Mouse (Mus musculus): ENCODE measurements around the gene Khdrbs2. TPM values are rescaled to one million over a fixed set of nuclear protein-coding genes. Genes with fewer than 3 reads are reported as not detected.

Khdrbs2 gene
- polyA plus RNA-seq, 1 experiment from 2014 or later = 60.3 TPM

DNA sequence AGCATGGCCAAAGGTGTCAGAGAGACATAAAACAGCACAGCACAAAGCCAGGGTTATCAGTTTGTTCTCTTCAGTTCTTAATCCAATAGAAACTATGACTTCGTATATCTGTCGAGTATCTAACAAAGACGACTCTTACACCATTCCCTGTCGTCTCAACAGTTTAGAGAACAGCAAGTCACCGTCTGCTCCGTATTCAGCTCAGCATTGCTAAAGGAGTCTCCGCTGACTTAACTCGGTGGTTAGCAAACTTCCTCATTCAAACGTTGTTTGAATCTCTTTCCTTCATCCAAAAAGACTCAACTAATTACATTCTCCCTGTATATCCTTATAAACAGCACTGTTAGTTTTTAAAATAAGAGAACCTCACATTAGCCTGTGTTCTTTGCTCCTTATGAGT, 521.3 kb downstream of the Khdrbs2 start:
- Histone ChIP-seq H3K9me3 (replicated peaks) (no peaks in the 10 kb centered on the region), H3K27me3 (replicated peaks) (no peaks in the 10 kb centered on the region), H3K9ac (replicated peaks) (no peak overlapping the region), H3K27ac (replicated peaks) (no peak overlapping the region), H3K4me3 (replicated peaks) (no peak overlapping the region), H3K36me3 (no peaks in the 10 kb centered on the region), H3K4me1 (no peaks in the 10 kb centered on the region), H3K4me2 (no peak overlapping the region)
- 87% methylated on average over 9 of the region's 9 CpGs for WGBS
- no peak for ATAC-seq (ENCODE audit: low FRiP score)

DNA sequence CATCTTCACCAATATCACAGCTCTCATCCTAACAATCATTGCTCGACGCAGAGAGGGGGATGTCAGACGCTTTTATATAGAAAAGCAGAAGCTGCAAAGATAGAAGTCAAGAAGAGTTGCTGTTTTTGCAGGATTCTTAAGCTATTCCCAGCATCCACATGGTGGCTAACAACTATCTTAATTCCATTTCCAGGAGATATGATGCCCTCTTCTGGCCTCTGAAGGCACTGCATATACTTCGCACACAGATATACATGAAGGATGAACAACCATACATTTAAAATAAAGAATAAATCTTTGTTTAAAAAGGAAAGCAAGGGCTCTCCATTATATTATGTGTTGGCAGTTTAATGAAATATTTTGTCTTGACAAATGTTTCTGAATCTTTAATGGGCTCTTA, 527.6 kb downstream of the Khdrbs2 start:
- ATAC-seq (ENCODE audit: low FRiP score) = no peak
- Histone ChIP-seq H3K4me1 (no peaks in the 10 kb centered on the region), H3K9me3 (replicated peaks) (no peaks in the 10 kb centered on the region)

GRCm38 (mm10) chr1:32701267-32701666, 528.8 kb downstream of the Khdrbs2 start:
- no peak overlapping the region for H3K9ac ChIP-seq (replicated peaks)
- no peaks in the 10 kb centered on the region for H3K27me3 ChIP-seq (replicated peaks)
- no peak overlapping the region for H3K4me2 ChIP-seq
- H3K27ac ChIP-seq (replicated peaks) = no peak overlapping the region
- no peaks in the 10 kb centered on the region for H3K36me3 ChIP-seq
- no peaks in the 10 kb centered on the region for H3K9me3 ChIP-seq (replicated peaks)
- no peaks in the 10 kb centered on the region for H3K4me1 ChIP-seq
- 92% methylated on average over 3 of the region's 3 CpGs for WGBS
- no peak for ATAC-seq (ENCODE audit: low FRiP score)
- no peak overlapping the region for H3K4me3 ChIP-seq (replicated peaks)

More for the DNA sequence above, 527.6 kb downstream of the Khdrbs2 start:
- Histone ChIP-seq H3K9ac (replicated peaks) (no peak overlapping the region), H3K27ac (replicated peaks) (no peak overlapping the region), H3K4me3 (replicated peaks) (no peak overlapping the region), H3K36me3 (no peaks in the 10 kb centered on the region), H3K4me2 (no peak overlapping the region), H3K27me3 (replicated peaks) (no peaks in the 10 kb centered on the region)
- WGBS = 97% methylated on average over 4 of the region's 4 CpGs
